Comparison of ENCODE assay signal across 9 mouse cellular contexts in genomic region chr19:29470652-29471051, GRCm38 (mm10). TPM values are rescaled to one million over a fixed set of nuclear protein-coding genes. Genes with fewer than 3 reads are reported as not detected.
DNase-seq lines count a peak whose midpoint lies in the region; ATAC-seq and TF ChIP-seq lines count a peak whose summit lies in the region.
"Had no signal": no experiment of that assay in that cellular context is flagged by ENCODE, and none has a peak within 500 bp of the region (broad histone marks: within the 10 kb centered on the region; RNA-seq: fewer than 3 reads in every experiment).

No protein-coding gene starts in this region.

- H3K27me3 ChIP-seq in heart, adult 2 months (ENCODE audit: control insufficient read depth, insufficient read depth, low read length), result no peaks in the 10 kb centered on the region
- H3K27me3 ChIP-seq in kidney, embryonic 16.5 days (ENCODE audit: insufficient read depth, low read length), result no peaks in the 10 kb centered on the region
- H3K27me3 ChIP-seq in neural tube, embryonic 13.5 days, result no peaks in the 10 kb centered on the region
- H3K27me3 ChIP-seq: liver, embryonic 13.5 days had no signal

- H3K27ac ChIP-seq in heart, adult 2 months, result peak overlapping the region; percentile 98
- 0 out of 2 replicates have a peak overlapping the region, but pooled peaks have one; percentile 47 for H3K27ac ChIP-seq in kidney, embryonic 16.5 days (ENCODE audit: low read length)
- peak overlapping the region; percentile 25; the same call in 1 of the 2 replicates for H3K27ac ChIP-seq in neural tube, embryonic 13.5 days (replicated peaks)
- H3K27ac ChIP-seq: liver, embryonic 13.5 days had no signal

- no peaks in the 10 kb centered on the region for H3K9me3 ChIP-seq in kidney, embryonic 16.5 days (ENCODE audit: low read length)
- H3K9me3 ChIP-seq in neural tube, embryonic 13.5 days, result no peaks in the 10 kb centered on the region; the same call in 1 of the 2 replicates
- H3K9me3 ChIP-seq: liver, embryonic 13.5 days had no signal

- H3K4me2 ChIP-seq in kidney, embryonic 16.5 days (replicated peaks; ENCODE audit: low read depth, low read length), result no peak overlapping the region
- no peak overlapping the region for H3K4me2 ChIP-seq in neural tube, embryonic 13.5 days
- H3K4me2 ChIP-seq: liver, embryonic 13.5 days had no signal

- H3K9ac ChIP-seq in heart, adult 2 months (ENCODE audit: low read depth, low read length), result no peak overlapping the region
- no peak overlapping the region for H3K9ac ChIP-seq in kidney, embryonic 16.5 days (replicated peaks; ENCODE audit: low read length)
- no peak overlapping the region for H3K9ac ChIP-seq in neural tube, embryonic 13.5 days
- H3K9ac ChIP-seq: liver, embryonic 13.5 days had no signal

- no peak for TF ChIP-seq CTCF in heart, adult 2 months (IDR thresholded peaks at IDR 0.05)

- TF ChIP-seq POLR2A in heart, adult 2 months (IDR thresholded peaks at IDR 0.05; ENCODE audit: insufficient read depth, low read depth, low read length), result peak; percentile 42; the same call in 1 of the 2 replicates

- ATAC-seq in kidney, embryonic 16.5 days (ENCODE audit: low FRiP score, low TSS enrichment), result no peak
- no peak for ATAC-seq in neural tube, embryonic 13.5 days (ENCODE audit: low read depth)

- peak; percentile 11 for DNase-seq in 3T3-L1 (ENCODE audit: low read depth, low spot score)
- peak; percentile 21 for DNase-seq in adrenal gland, adult 8-10 months
- peak; percentile 80 to 83 for DNase-seq in heart, adult 2 months
- DNase-seq in c-Kit-positive CD71-positive TER-119-positive erythroid progenitor cells, embryonic 14.5 days (ENCODE audit: low spot score), result no peak
- DNase-seq in retina, embryonic 14.5 days (ENCODE audit: low spot score), result no peak
- DNase-seq in thymus, postnatal 36 days, result no peak
- DNase-seq: liver, embryonic 13.5 days had no signal

- no peaks in the 10 kb centered on the region for H3K79me2 ChIP-seq in heart, adult 2 months (replicated peaks; ENCODE audit: control insufficient read depth, insufficient read depth, low read length)

- peaks cover 17% of the 10 kb centered on the region for H3K4me1 ChIP-seq in heart, adult 2 months (ENCODE audit: control insufficient read depth, insufficient read depth, low read length)
- 0 out of 2 replicates have a peak, but pooled peaks cover 10% of the 10 kb centered on the region for H3K4me1 ChIP-seq in kidney, embryonic 16.5 days (ENCODE audit: insufficient read depth, low read length)
- peaks cover 5% of the 10 kb centered on the region; the same call in 1 of the 2 replicates for H3K4me1 ChIP-seq in neural tube, embryonic 13.5 days (replicated peaks)

- H3K4me3 ChIP-seq in heart, adult 2 months, result no peak overlapping the region
- H3K4me3 ChIP-seq in kidney, embryonic 16.5 days (ENCODE audit: low read length), result no peak overlapping the region
- no peak overlapping the region for H3K4me3 ChIP-seq in neural tube, embryonic 13.5 days
- H3K4me3 ChIP-seq: liver, embryonic 13.5 days had no signal

- 4% methylated on average over 4 of the region's 4 CpGs for WGBS in heart, adult 2 months
- 25% methylated on average over 4 of the region's 4 CpGs for WGBS in kidney, embryonic 16.5 days
- 8% methylated on average over 4 of the region's 4 CpGs for WGBS in neural tube, embryonic 13.5 days

- peak; percentile 75 for TF ChIP-seq EP300 in heart, adult 2 months (IDR thresholded peaks at IDR 0.05; ENCODE audit: insufficient read depth, low read depth, low read length)

- peaks cover 14% of the 10 kb centered on the region for H3K36me3 ChIP-seq in heart, adult 2 months (ENCODE audit: control insufficient read depth, insufficient read depth, low read length)
- H3K36me3 ChIP-seq in kidney, embryonic 16.5 days (ENCODE audit: insufficient read depth, low read length), result no peaks in the 10 kb centered on the region
- H3K36me3 ChIP-seq in neural tube, embryonic 13.5 days, result no peaks in the 10 kb centered on the region
- H3K36me3 ChIP-seq: liver, embryonic 13.5 days had no signal

- intact Hi-C loops in heart, adult 2 months (cut with DNase I), result loop anchor here (2.0 kb wide), 1 partner anchor 52 kb away; no protein-coding TSS in a partner anchor

RNA-seq across cellular contexts. Expression of gene Ric1, which starts 51.4 kb away (rescaled TPM):
- 10 to 100 TPM; 27.0 to 31.7 (median 29.5) TPM for total RNA-seq in adrenal gland, adult 8-10 months (2022)
- total RNA-seq in heart, adult 2 months (2021), result 10 to 100 TPM; 16.9 to 20.6 TPM
- 9.2 and 15.0 TPM in 2 replicates for polyA plus RNA-seq in heart, adult 2 months (2012; rRNA removed)
- polyA plus RNA-seq in kidney, embryonic 16.5 days (2015; fragmentation: Nextera tagmentation; extraction: Ambion mirVana), result 11.6 and 13.8 TPM in 2 replicates
- polyA plus RNA-seq in neural tube, embryonic 13.5 days (2015; fragmentation: Nextera tagmentation; extraction: Ambion mirVana), result 14.5 and 16.9 TPM in 2 replicates

RNA-seq across cellular contexts. Expression of gene Pdcd1lg2, which starts 59.9 kb away (rescaled TPM):
- not detected for total RNA-seq in adrenal gland, adult 8-10 months (2022)
- not detected for total RNA-seq in heart, adult 2 months (2021)
- 0.14 TPM in 1 of 2 replicates, not detected in the other for polyA plus RNA-seq in heart, adult 2 months (2012; rRNA removed)
- polyA plus RNA-seq in kidney, embryonic 16.5 days (2015; fragmentation: Nextera tagmentation; extraction: Ambion mirVana), result not detected in 2 replicates
- not detected in 2 replicates for polyA plus RNA-seq in neural tube, embryonic 13.5 days (2015; fragmentation: Nextera tagmentation; extraction: Ambion mirVana)

Comparison
In these comparisons a context has a peak if more than half of its experiments do, and no peak if none do; other contexts are left out.
1. DNase-seq: peak in 3T3-L1 (single experiment), adrenal gland, adult 8-10 months (single experiment) and heart, adult 2 months (2 of 2); none in c-Kit-positive CD71-positive TER-119-positive erythroid progenitor cells, embryonic 14.5 days (single experiment), retina, embryonic 14.5 days (single experiment) and thymus, postnatal 36 days (0 of 2).
2. H3K27ac ChIP-seq: peak in every context shown above with its lines; median percentile 98 in heart, adult 2 months; 47 in kidney, embryonic 16.5 days; 25 in neural tube, embryonic 13.5 days.